Mouse (Mus musculus) bone marrow, adult 2 months (tissue): ENCODE measurements at regions not wholly inside any gene's neighbourhood (a gene's known extent, or its start where the extent isn't known, plus 50 kb on each side); places are given as distances from the start of the nearest gene placed in this dataset.

Experiments used
- H3K27ac ChIP-seq: fragments of 200-500 bp; 2 replicates; pipeline ENCODE4 v1.5.1; 2012; ENCODE audit warnings: low read depth, mild to moderate bottlenecking, control low read depth, inconsistent platforms, low read length; ENCODE audit not compliant: control insufficient read depth, poor library complexity, insufficient read depth
- H3K4me1 ChIP-seq: fragments of 200-500 bp; 2 replicates; pipeline ENCODE4 v1.6.1; 2011; ENCODE audit warnings: low read length; ENCODE audit not compliant: control insufficient read depth, insufficient read depth
- H3K4me3 ChIP-seq: fragments of 200-500 bp; replicated peaks from 2 replicates; pipeline ENCODE3; 2011; ENCODE audit warnings: mild to moderate bottlenecking, low read depth, low read length, control low read depth; ENCODE audit not compliant: control insufficient read depth
- CTCF ChIP-seq: fragments of 200-500 bp; IDR thresholded peaks from 2 replicates; pipeline ENCODE4 v1.5.1; 2011; ENCODE audit warnings: low read length, control low read depth; ENCODE audit not compliant: control insufficient read depth, insufficient read depth
- POLR2A ChIP-seq: fragments of 200-500 bp; IDR thresholded peaks from 2 replicates; pipeline ENCODE4 v1.6.1; 2011; ENCODE audit warnings: low read depth, mild to moderate bottlenecking, control low read depth, low read length, borderline replicate concordance; ENCODE audit not compliant: control insufficient read depth
- WGBS: fragments of 180-500 bp; shearing (Covaris S2); methylation state at CpG from one replicate; pipeline ENCODE4 v1.1.7; 2018; 5-methylcytosine and 5-hydroxymethylcytosine counted together

DNA sequence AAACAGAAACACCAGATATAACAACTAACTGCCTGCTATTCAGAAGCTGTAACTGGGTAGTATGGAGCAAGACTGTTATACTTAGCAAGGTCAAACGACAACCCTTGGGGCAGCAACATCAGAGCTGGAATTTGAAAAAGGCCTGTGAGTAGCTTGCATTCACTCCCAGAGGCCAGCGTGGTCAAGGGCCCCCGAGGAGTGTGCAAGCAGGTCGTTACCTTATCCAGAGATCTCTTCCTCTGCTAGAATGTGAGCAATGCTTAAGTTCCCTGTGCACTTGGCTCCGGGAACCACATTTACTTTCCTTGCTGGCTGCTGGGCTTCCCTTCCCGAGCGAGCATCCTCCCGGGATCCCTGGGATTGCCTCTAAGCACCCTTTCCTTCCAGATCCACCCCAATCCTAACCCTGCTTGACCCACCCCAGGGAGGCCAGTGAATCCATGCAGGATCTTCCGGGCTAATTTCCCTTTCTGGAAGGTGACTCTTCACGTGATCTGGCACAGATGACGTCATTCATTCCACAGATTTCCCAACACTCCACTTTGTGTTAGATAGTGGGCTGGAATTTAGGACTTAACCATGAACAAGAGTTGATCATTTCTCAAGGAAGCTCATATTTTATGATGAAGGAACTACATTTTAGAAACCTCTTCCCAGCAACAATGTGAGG is 112.3 kb upstream of the Tsc22d1 start:
- Histone ChIP-seq H3K4me1 (no peaks in the 10 kb centered on the region), H3K4me3 (no peak overlapping the region), H3K27ac (no peak overlapping the region)
- 67% methylated on average over 11 of the region's 11 CpGs for WGBS
- TF ChIP-seq POLR2A (no peak), CTCF (no peak)

DNA sequence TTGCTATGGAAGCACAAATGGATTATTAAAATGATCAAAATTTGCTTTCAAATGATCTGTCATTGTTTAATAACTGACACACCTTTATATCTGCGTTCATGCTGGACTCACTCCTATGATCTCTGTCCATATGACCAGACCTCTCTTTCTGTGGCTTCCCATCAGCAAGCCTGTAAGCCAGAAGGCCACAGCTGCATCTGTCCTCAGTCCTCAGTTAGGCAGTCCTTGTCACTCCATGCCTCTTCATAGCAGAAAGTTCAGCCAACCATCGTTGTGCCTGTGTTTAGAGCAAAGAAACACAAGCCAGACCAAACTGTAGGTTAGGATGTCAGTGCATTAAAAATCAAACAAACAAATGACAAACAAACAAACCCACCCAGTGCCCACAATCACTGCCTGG is 107.2 kb upstream of the Tsc22d1 start:
- H3K4me1 ChIP-seq: no peaks in the 10 kb centered on the region
- whole genome bisulfite sequencing: 70% methylated on average over 2 of the region's 2 CpGs
- H3K4me3 ChIP-seq: no peak overlapping the region
- no peak overlapping the region for H3K27ac ChIP-seq
- TF ChIP-seq POLR2A (no peak), CTCF (no peak)

DNA sequence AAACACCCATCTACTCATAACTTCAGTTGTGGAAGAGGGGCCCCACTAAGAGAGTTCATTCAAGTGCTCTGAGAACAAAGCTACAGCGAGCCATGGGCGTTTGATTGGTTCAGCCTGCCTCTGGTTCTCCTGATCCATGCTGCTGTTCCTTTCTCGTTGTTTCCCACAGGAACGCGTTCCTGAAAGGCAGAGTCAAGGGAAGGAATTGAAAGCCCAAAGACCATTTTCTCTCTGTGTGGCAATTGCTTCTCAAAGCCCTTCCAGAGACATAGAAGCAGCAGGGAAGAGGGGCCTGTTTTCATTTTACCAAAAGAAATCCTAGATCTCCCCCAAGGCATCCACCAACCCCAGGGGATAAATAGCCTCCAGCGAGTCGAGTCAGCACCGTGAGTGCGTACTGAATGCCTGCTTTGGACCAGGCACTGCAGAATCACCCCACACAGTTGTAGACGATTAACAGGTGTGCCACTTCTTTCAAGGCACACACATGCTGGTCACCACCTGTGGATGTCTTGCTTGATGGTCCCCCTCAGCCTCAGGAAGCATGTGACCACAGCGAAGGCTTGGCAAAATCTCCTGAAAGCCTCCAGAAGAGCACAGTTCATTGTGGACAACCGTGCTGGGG is 106.5 kb upstream of the Tsc22d1 start:
- TF ChIP-seq CTCF (no peak), POLR2A (no peak)
- Histone ChIP-seq H3K4me1 (no peaks in the 10 kb centered on the region), H3K4me3 (no peak overlapping the region), H3K27ac (no peak overlapping the region)
- WGBS: 54% methylated on average over 12 of the region's 12 CpGs

DNA sequence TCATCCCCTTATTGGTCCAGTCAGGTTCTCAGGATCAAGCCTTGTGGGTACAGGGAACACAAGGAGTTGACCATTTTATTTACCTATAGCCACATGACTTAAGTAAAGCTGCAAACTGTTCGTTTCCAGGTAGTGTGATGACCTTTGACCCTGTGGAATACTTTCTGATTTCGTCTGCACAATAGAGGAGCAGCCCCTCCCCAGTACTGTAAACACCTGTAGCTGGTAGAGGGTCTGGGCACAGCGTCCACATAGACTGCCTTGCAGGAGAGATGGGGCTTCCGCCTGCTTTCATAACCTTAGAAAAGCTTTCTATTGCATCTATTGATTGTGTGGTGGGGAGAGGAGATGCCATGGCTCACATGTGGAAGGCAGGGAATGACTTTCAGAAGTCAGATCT is 105.2 kb upstream of the Tsc22d1 start:
- Histone ChIP-seq H3K4me1 (no peaks in the 10 kb centered on the region), H3K4me3 (no peak overlapping the region), H3K27ac (no peak overlapping the region)
- TF ChIP-seq CTCF (no peak), POLR2A (no peak)
- WGBS: 66% methylated on average over 4 of the region's 4 CpGs

DNA sequence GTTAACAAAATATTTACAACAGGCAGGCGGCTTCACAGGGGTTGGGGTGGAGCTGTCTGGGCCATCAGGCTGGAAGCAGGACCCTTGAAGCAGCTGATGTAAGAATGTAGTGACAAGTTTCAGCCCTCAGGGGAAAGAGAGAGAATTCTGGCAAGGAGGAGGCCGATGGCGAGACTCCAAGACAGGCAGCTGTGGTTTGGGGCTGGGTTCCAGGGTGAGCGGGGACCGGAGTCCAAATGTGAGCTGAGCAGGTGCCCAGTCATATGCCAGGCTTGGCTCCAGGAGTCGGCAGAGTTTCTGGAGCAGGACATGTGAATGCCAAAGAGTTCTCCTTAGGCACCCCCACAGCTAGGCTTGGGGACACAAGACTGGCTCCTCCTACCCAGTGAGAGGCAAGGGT is 104.5 kb upstream of the Tsc22d1 start:
- 41% methylated on average over 6 of the region's 6 CpGs for WGBS

DNA sequence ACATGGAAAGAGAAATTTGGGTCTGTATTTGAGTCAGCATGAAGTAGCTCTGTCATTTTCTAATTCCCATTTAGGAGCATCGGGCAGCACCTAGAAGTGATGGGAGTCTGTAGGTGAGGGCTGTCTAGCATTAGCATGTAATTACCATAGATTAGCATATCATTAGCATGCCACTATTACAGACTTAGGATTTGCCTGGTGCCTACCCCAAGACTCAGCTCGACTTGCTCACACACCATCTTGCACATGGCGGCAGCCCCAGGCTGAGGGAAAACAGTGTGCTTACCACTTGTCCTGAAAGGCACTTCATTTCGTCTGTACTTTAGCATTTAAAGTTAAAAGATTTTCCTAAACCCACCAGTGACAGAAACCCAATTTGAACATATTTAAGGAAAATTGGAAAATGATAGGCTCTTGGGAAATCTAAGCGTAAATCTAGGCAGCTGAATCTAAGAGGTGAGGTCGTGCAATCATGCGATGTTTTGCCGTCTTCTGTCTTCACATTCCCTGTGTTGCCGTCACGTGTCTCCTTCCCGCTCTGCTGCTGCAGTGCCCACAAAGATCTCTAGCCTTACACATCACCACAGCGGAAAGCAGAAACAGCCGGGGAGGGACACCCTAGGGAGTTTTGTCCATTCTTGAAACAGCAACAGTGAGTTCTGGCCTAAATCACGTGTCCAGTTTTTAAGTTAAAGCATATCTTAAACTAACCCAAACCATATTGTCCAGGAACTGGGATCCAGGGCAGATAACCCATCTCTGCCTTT is 101.2 kb upstream of the Tsc22d1 start:
- WGBS: 84% methylated on average over 14 of the region's 14 CpGs
- no peak overlapping the region for H3K27ac ChIP-seq
- H3K4me3 ChIP-seq: no peak overlapping the region
- H3K4me1 ChIP-seq: no peaks in the 10 kb centered on the region
- no peak for TF ChIP-seq CTCF
- TF ChIP-seq POLR2A: no peak

More for the DNA sequence above, 104.5 kb upstream of the Tsc22d1 start:
- Histone ChIP-seq H3K4me1 (no peaks in the 10 kb centered on the region), H3K27ac (no peak overlapping the region), H3K4me3 (no peak overlapping the region)
- TF ChIP-seq CTCF (no peak), POLR2A (no peak)

DNA sequence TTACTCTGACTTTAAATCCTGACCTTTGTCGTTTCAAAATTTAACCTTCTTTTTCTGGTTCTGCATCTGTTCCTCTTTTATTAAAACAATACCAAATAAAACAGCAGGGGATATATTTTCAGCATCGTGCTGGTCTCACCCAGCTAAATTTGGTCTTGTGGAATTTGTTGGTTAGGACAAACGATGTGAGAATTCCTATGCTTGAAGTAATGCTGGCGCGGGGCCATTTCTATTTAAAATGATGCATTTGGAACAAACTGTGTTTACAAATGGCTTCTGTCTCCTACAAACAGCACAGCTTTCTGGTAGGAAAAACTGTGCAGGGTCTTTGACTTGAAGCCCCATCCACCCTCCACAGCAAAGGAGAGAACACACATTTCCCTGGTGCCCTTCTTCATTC is 96.3 kb upstream of the Tsc22d1 start:
- Histone ChIP-seq H3K27ac (no peak overlapping the region), H3K4me1 (no peaks in the 10 kb centered on the region), H3K4me3 (no peak overlapping the region)
- TF ChIP-seq CTCF (no peak), POLR2A (no peak)
- WGBS: 83% methylated on average over 5 of the region's 5 CpGs

DNA sequence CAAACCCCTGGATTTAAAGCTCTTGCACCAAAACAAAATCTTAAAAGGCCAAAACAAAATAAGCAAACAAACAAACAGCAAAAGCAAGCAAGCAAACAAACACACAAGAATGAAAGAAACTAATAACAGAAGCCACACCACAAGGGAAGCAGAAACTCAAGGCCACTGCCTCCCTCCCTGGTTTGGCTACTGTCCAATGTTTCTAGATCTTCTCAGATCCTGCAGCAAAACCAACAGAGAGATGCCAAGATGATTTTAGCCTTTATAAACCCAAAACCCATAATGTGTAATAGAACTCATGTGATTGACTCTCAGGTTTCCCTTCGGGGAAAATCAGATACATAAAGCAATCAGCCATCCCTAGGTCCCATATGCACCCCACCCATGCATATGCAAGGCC is 90.5 kb upstream of the Tsc22d1 start:
- H3K27ac ChIP-seq: no peak overlapping the region
- no peaks in the 10 kb centered on the region for H3K4me1 ChIP-seq
- WGBS: 63% methylated on average over 1 of the region's 1 CpGs
- TF ChIP-seq CTCF (no peak), POLR2A (no peak)
- no peak overlapping the region for H3K4me3 ChIP-seq
